Mouse (Mus musculus): ENCODE measurements around the gene 1520401A03Rik.

DNA sequence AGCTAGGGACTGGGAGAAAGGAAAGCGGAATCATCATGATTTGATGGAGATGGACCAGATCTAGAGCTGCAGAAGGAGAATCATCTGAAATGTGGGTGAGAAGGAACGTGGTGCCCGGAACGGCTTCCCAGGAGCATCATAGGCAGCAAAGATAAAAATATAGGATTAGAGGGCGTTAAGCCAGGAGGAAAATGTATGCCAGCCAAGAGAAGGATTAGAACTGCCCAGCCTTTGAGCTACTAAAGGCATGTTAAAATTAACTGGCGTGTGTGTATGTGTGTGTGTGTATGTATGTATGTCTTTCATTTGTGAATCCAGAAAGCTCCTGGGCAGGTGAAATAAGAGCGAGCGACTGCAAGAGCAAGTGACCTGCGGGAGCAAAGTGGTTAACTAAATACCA is 19.3 kb downstream of the 1520401A03Rik start:
- no peak for TF ChIP-seq GATA1 (IDR thresholded peaks at IDR 0.05; ENCODE audit: borderline replicate concordance, low read length)
- no peak for TF ChIP-seq FLI1 (IDR thresholded peaks at IDR 0.05; ENCODE audit: low read length)

All from megakaryocyte, embryonic 14.5 days (primary cell).